Mouse (Mus musculus) liver, embryonic 12.5 days (tissue): ENCODE measurements around the gene Rpp25l. TPM values are rescaled to one million over a fixed set of nuclear protein-coding genes. Genes with fewer than 3 reads are reported as not detected.

Experiments used
- ATAC-seq: fragments of 200-750 bp; cut with Nextera tagmentation; 2 replicates; pipeline ENCODE4 v1.8.0; 2017; ENCODE audit warnings: moderate number of reproducible peaks, mild to moderate bottlenecking, moderate library complexity
- H3K27ac ChIP-seq: fragments of 300-500 bp; sonication (generic); 2 replicates; pipeline ENCODE4 v1.5.1; 2016; ENCODE audit warnings: mild to moderate bottlenecking
- H3K27me3 ChIP-seq: fragments of 300-500 bp; sonication (generic); replicated peaks from 2 replicates; pipeline ENCODE4 v1.6.1; 2016; ENCODE audit warnings: mild to moderate bottlenecking, moderate library complexity
- H3K36me3 ChIP-seq: fragments of 300-500 bp; sonication (generic); 2 replicates; pipeline ENCODE4 v1.6.1; 2016; ENCODE audit warnings: mild to moderate bottlenecking, moderate library complexity
- H3K4me1 ChIP-seq: fragments of 300-500 bp; sonication (generic); 2 replicates; pipeline ENCODE4 v1.6.1; 2016
- H3K4me2 ChIP-seq: fragments of 300-500 bp; sonication (generic); 2 replicates; pipeline ENCODE4 v1.6.1; 2016; ENCODE audit warnings: mild to moderate bottlenecking, moderate library complexity
- H3K4me3 ChIP-seq: fragments of 300-500 bp; sonication (generic); 2 replicates; pipeline ENCODE4 v1.5.1; 2016; ENCODE audit warnings: mild to moderate bottlenecking, moderate library complexity
- H3K9ac ChIP-seq: fragments of 300-500 bp; sonication (generic); 2 replicates; pipeline ENCODE4 v1.6.1; 2016; ENCODE audit warnings: mild to moderate bottlenecking, moderate library complexity
- H3K9me3 ChIP-seq: fragments of 300-500 bp; sonication (generic); replicated peaks from 2 replicates; pipeline ENCODE4 v1.6.1; 2016; ENCODE audit warnings: mild to moderate bottlenecking, moderate library complexity
- WGBS: fragments of 180-500 bp; shearing (Covaris S2); methylation state at CpG from one replicate; pipeline ENCODE4 v1.1.7; 2016; ENCODE audit not compliant: insufficient replicate concordance; 5-methylcytosine and 5-hydroxymethylcytosine counted together
- polyA plus RNA-seq: library from polyadenylated mRNA; unstranded; fragments of >200 nt; fragmentation: Nextera tagmentation; extraction: Ambion mirVana; gene quantifications from 2 replicates; pipeline ENCODE4 v1.2.1, GENCODE M21; 2016

Rpp25l gene
- polyA plus RNA-seq, 1 experiment from 2014 or later: 44.9 TPM

GRCm38 (mm10) chr4:41726826-41727621 is 13.7 kb upstream of the Rpp25l start:
- WGBS: 19% methylated on average over 20 of the region's 20 CpGs
- ATAC-seq: no peak
- no peak overlapping the region for H3K27ac ChIP-seq
- H3K9me3 ChIP-seq: no peaks in the 10 kb centered on the region
- no peak overlapping the region for H3K4me2 ChIP-seq
- peaks cover 85% of the 10 kb centered on the region for H3K27me3 ChIP-seq
- no peaks in the 10 kb centered on the region for H3K36me3 ChIP-seq
- H3K4me3 ChIP-seq: no peak overlapping the region
- no peak overlapping the region for H3K9ac ChIP-seq
- H3K4me1 ChIP-seq: peaks cover 24% of the 10 kb centered on the region

- Histone ChIP-seq H3K9ac (peak within 1 kb of the TSS; percentile 83), H3K27ac (0 out of 2 replicates have a peak within 1 kb of the TSS, but pooled peaks have one; percentile 48), H3K4me3 (peak within 1 kb of the TSS; percentile 87), H3K4me2 (peak within 1 kb of the TSS; percentile 82), H3K36me3 (peaks cover 26% of the 10 kb centered on the region), H3K4me1 (peaks cover 28% of the 10 kb centered on the region), H3K27me3 (peaks cover 46% of the 10 kb centered on the region), H3K9me3 (no peaks in the 10 kb centered on the region)
- WGBS: under 1% methylated on average over 27 of the region's 27 CpGs
- ATAC-seq: peak; percentile 93
Measured at GRCm38 (mm10) chr4:41722918-41723351, 9.6 kb upstream of the Rpp25l start, which contains the start of gene Dctn3. Dctn3 (minus strand) TSS chr4:41723170.

GRCm38 (mm10) chr4:41716834-41717233 is 3.5 kb upstream of the Rpp25l start:
- H3K36me3 ChIP-seq: peaks cover 55% of the 10 kb centered on the region
- H3K9ac ChIP-seq: no peak overlapping the region
- WGBS: 75% methylated on average over 6 of the region's 6 CpGs
- no peak overlapping the region for H3K4me2 ChIP-seq
- H3K4me1 ChIP-seq: peaks cover 27% of the 10 kb centered on the region
- no peaks in the 10 kb centered on the region for H3K27me3 ChIP-seq
- no peak overlapping the region for H3K27ac ChIP-seq
- no peak for ATAC-seq
- no peaks in the 10 kb centered on the region for H3K9me3 ChIP-seq
- H3K4me3 ChIP-seq: no peak overlapping the region

GRCm38 (mm10) chr4:41715596-41715995 is 2.3 kb upstream of the Rpp25l start:
- H3K27ac ChIP-seq: no peak overlapping the region
- WGBS: 82% methylated on average over 5 of the region's 5 CpGs

GRCm38 (mm10) chr4:41715082-41715481 is 1.7 kb upstream of the Rpp25l start:
- Histone ChIP-seq H3K4me1 (peaks cover 27% of the 10 kb centered on the region), H3K27ac (no peak overlapping the region), H3K27me3 (no peaks in the 10 kb centered on the region), H3K4me2 (no peak overlapping the region), H3K4me3 (no peak overlapping the region), H3K9ac (no peak overlapping the region), H3K9me3 (no peaks in the 10 kb centered on the region), H3K36me3 (peaks cover 65% of the 10 kb centered on the region)
- ATAC-seq: no peak
- 68% methylated on average over 8 of the region's 8 CpGs for WGBS

More at GRCm38 (mm10) chr4:41715596-41715995, 2.3 kb upstream of the Rpp25l start:
- H3K27me3 ChIP-seq: no peaks in the 10 kb centered on the region
- H3K9me3 ChIP-seq: no peaks in the 10 kb centered on the region
- H3K4me2 ChIP-seq: no peak overlapping the region
- no peak for ATAC-seq
- H3K4me3 ChIP-seq: no peak overlapping the region
- H3K36me3 ChIP-seq: peaks cover 67% of the 10 kb centered on the region
- H3K9ac ChIP-seq: no peak overlapping the region
- peaks cover 27% of the 10 kb centered on the region for H3K4me1 ChIP-seq

GRCm38 (mm10) chr4:41714276-41714675 is 942 bp upstream of the Rpp25l start:
- H3K4me1 ChIP-seq: peaks cover 27% of the 10 kb centered on the region
- no peak overlapping the region for H3K27ac ChIP-seq
- H3K36me3 ChIP-seq: peaks cover 56% of the 10 kb centered on the region
- H3K4me3 ChIP-seq: peak overlapping the region; percentile 89
- H3K9ac ChIP-seq: no peak overlapping the region
- H3K27me3 ChIP-seq: no peaks in the 10 kb centered on the region
- H3K9me3 ChIP-seq: no peaks in the 10 kb centered on the region
- no peak for ATAC-seq
- peak overlapping the region; percentile 92 for H3K4me2 ChIP-seq
- WGBS: 24% methylated on average over 8 of the region's 8 CpGs

- Histone ChIP-seq H3K36me3 (peaks cover 40% of the 10 kb centered on the region), H3K9me3 (no peaks in the 10 kb centered on the region), H3K4me2 (peak overlapping the region; percentile 92), H3K27ac (peak overlapping the region; percentile 74), H3K4me3 (peak overlapping the region; percentile 89), H3K9ac (peak overlapping the region; percentile 94), H3K4me1 (peaks cover 27% of the 10 kb centered on the region), H3K27me3 (peaks cover 7% of the 10 kb centered on the region)
- whole genome bisulfite sequencing: 38% methylated on average over 31 of the region's 31 CpGs
- ATAC-seq: peak; percentile 50
Measured at GRCm38 (mm10) chr4:41712421-41713196, 725 bp downstream of the Rpp25l start.

GRCm38 (mm10) chr4:41711705-41712375 is 1.5 kb downstream of the Rpp25l start:
- Histone ChIP-seq H3K36me3 (peaks cover 32% of the 10 kb centered on the region), H3K4me3 (peak overlapping the region; percentile 89), H3K27ac (no peak overlapping the region), H3K4me1 (peaks cover 27% of the 10 kb centered on the region), H3K9me3 (no peaks in the 10 kb centered on the region), H3K4me2 (peak overlapping the region; percentile 92), H3K27me3 (peaks cover 14% of the 10 kb centered on the region), H3K9ac (peak overlapping the region; percentile 94)
- ATAC-seq: no peak
- WGBS: 83% methylated on average over 16 of the region's 16 CpGs

GRCm38 (mm10) chr4:41710229-41710628 is 3.1 kb downstream of the Rpp25l start:
- Histone ChIP-seq H3K4me1 (peaks cover 27% of the 10 kb centered on the region), H3K4me3 (no peak overlapping the region), H3K27ac (no peak overlapping the region), H3K36me3 (peaks cover 20% of the 10 kb centered on the region), H3K27me3 (peaks cover 30% of the 10 kb centered on the region), H3K4me2 (no peak overlapping the region), H3K9me3 (no peaks in the 10 kb centered on the region), H3K9ac (no peak overlapping the region)
- no peak for ATAC-seq
- 54% methylated on average over 4 of the region's 4 CpGs for WGBS

- H3K4me2 ChIP-seq: no peak overlapping the region
- peaks cover 48% of the 10 kb centered on the region for H3K27me3 ChIP-seq
- H3K36me3 ChIP-seq: peaks cover 20% of the 10 kb centered on the region
- H3K4me1 ChIP-seq: peaks cover 17% of the 10 kb centered on the region
- WGBS: 35% methylated on average over 8 of the region's 8 CpGs
- ATAC-seq: no peak
- H3K4me3 ChIP-seq: no peak overlapping the region
- no peak overlapping the region for H3K9ac ChIP-seq
- no peaks in the 10 kb centered on the region for H3K9me3 ChIP-seq
- H3K27ac ChIP-seq: no peak overlapping the region
Measured at GRCm38 (mm10) chr4:41708192-41708745, 5.1 kb downstream of the Rpp25l start.

- Histone ChIP-seq H3K36me3 (peaks cover 17% of the 10 kb centered on the region), H3K27ac (no peak overlapping the region), H3K4me3 (no peak overlapping the region), H3K9ac (no peak overlapping the region), H3K27me3 (peaks cover 52% of the 10 kb centered on the region), H3K4me2 (no peak overlapping the region), H3K4me1 (peaks cover 8% of the 10 kb centered on the region), H3K9me3 (no peaks in the 10 kb centered on the region)
- WGBS: 5% methylated on average over 13 of the region's 13 CpGs
- peak; percentile 52 for ATAC-seq
Measured at GRCm38 (mm10) chr4:41707011-41707535, 6.3 kb downstream of the Rpp25l start.
